Mouse (Mus musculus): ENCODE results near the gene Gna12.

Gene Gna12

DNA sequence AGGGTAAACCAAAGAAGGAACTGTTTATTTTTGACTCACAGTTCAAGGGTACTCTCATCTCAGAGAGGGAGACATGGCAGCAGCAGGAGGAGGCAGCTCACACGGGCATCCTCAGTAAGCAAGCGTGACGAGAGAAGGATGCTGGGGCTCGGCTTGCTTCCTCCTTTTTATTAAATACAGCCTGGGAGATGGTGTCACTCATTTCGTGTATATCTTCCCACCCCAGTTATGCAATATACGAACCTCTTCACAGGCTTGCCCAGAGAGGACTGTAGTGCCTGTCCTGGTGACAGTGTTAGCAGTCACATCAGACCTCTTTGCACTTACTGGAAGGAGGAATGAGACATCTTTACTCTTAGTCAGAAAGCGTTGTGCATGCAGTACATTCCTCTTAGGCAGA, 109.5 kb downstream of the Gna12 start:
- CTCF ChIA-PET: no interaction called here

DNA sequence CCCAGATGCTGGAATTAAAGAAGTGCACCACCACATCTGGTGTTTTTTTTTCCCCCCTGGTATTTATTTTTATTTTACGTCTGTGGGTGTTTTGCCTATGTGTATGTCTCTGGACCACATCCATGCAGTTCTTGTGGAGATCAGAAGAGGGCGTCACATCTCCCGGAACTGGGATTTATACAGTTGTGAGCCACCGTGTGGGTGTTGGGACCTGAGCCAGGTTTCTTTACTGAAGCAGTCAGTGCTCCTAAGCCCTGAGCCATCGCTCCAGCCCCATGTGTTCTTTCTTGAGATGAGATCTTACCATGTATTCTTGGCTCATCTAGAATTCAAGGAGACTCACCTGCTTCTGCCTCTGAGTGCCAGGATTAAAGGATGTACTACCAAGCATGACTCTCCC, 119.2 kb downstream of the Gna12 start:
- CTCF ChIA-PET: no interaction called here

- CTCF ChIA-PET: no interaction called here
Measured at GRCm38 (mm10) chr5:140710315-140710714, 119.9 kb downstream of the Gna12 start.

All from spleen, embryonic (tissue).